Mouse (Mus musculus) frontal cortex, postnatal 10 days (tissue): ENCODE data around the gene Adam12.

Source experiments
- DNase-seq, 2 experiments: peaks; one replicate each; pipeline ENCODE4 v3.0.0; 2022; ENCODE audit warnings: low spot score in 2 of 2, mixed read lengths in 1 of 2

The Adam12 gene

DNA sequence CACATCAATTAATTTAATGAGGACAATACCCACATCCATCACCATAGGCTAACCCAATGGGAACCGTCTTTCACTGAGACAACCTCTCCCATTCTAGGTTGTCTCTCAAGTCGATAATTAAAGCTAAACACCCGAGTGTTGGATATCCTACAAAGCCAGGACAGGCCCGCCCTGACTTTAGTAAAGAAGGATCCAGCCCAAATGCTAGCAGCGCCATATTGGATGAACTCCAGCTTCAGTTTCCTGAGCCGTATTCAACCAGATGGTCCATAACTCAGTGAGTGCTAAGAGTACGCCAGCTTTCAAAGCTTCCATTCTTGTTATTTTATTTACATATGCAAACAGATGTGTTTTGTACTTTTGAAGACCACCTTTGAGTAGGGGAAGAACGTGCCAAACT, 81.6 kb downstream of the Adam12 start:
- DNase-seq: no peak

DNA sequence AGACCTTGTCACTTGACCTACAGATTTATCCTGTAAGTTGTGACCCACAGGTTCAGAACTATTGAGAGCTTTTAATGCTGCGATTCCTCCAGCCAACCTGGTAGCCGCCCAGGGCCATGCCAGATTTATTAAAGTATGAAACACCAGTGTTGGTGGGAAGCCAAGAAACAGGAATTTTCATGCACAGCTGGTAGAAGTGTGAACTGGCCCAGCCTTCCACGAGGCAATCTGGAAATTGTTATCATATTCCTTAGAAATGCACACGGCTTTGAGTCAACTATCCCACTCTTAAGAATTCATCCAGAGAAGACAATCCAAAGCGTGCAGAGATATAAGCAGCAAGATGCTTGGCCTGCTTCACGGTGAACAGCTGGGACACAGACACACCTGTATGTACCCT, 82.6 kb downstream of the Adam12 start:
- no peak for DNase-seq

DNA sequence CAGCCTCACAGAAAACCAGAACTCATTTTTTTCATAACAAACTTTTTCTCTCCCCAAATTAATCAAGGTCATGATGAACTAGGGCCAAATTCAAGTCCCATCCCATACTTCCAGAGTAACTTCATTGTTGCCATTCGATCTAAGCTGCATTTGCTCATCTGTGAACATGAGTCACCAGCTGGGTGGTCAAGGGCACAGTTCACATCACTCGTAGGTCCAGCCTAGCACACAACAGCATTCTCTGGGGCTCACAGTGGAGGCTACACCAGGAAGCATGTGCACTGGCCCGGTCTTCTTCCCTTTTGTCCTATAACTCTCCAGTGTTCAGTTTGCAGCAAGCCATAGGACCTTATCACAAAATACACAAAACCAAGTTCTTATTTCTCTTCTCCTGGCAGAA, 84.4 kb downstream of the Adam12 start:
- no peak for DNase-seq

DNA sequence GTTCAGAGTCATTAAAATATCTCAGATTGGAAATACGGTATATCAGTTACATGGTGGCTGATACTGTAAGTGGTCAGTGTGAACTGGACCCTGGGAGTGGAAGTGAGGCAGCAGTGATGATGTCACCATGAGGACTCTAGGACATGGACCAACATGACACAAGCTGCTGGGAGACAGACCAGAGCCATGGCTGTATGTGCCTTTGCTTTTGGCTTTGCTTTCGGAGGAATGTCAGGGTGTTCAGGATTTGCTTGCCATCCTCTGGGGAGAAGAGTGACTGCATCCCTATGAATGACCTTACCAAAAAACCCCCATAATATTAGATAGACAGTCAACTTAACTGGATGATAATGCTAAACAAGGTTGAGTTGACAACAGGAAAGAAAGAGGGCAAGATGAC, 85.1 kb downstream of the Adam12 start:
- no peak for DNase-seq

DNA sequence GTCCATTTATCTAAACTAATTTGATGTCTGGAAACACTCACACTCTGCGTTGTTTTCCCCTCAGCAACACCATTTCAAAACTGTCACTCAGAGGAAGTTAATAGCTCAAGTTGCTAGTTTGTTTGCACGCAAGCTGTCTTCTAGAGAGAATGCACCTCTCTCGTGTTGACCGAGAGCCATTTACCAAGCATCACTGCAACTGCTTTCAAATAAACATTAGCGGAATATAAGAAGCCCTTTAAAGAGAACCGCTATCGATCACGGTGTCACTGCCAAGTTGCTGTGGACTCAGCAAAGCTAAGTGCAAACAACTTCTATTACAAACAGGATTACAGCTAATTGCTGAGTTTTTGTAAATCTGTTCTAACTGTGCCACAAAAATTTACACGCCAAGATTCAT, 87.8 kb downstream of the Adam12 start:
- DNase-seq: no peak

DNA sequence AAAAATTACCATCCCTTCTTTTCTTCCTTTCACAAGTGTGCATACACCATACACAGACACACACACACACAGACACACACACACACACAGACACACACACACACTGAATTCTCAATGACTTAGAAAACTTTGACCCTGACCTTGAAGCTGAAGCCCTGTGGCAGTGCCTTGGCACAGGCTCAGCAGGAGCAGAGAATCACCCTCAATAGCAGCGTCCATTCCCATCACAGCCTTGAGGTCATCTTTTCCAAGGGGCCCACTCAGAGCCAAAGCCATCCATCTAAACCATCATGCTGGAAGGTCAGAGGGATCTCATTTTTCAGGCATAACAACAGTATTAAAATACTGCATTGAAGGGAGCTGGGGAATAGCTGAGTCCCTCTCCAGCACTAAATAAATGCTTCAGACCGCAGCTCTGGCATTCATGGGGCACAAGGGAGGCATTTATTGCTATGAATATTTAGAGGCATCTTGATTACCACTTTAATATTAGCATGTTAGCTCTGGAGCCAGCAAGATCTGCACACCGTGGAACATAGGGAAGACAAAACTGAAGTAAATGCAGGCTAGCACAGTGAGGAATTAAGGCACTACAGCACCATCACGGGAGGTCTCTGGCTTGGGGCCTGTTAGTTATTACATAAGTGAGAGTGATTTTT, 92.5 kb downstream of the Adam12 start:
- DNase-seq: no peak

DNA sequence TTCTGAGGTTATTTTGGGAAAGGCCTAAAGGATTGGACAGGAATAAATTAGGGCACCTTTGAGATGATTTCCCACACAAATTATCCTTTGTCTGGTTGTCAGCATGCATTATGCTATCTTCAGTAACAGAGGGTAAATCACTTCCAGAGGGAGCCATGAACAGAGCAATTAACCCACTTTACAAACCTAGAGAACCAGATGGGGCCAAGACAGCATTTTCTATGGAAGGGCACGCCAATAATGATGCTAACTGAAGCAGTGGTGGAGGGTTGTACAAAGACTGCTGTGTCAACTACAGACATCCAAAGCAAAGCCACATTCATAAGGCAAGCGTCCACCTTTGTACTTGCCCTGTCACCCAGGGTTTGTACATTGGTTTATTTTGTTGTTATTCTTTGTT, 99.6 kb downstream of the Adam12 start:
- DNase-seq: no peak

DNA sequence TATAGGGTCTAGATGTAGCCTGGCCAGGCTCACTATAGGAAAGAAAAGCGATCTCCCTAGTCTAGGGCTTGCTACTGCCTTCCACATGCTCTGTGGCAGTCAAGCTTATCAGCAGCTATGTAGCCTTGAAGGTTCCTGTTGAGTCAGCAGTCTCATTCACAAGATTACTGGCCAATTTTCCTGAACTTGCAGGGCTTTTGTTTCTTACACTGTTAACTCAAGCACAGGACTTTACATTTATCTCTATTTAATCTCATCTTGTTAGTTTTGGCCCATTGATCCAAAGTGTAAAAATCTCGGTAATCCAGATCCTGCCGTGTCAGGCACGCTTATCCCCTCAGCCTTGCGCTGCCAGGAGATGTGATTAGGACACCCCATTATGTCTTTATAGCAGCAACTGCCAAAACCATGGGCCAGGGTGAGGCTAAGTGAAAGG, 103.8 kb downstream of the Adam12 start:
- DNase-seq: no peak

DNA sequence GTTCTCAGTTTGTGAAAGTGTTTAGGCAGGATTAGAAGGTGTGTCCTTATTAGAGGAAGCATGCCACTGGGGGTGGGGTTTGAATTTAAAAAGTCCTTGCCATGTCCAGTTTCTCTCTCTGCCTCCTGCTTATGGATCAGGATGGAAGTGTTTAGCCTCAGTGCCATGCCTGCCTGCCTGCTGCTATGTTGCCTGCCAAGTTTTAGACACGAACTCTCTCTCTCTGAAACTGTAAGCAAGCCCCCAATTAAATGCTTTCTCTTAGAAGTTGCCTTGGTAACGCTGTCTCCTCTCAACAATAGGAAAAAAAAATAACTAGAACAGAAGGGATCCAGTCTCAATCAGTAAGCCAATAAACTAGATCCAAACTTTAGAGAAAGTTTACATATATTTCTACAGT, 110.5 kb downstream of the Adam12 start:
- no peak for DNase-seq

DNA sequence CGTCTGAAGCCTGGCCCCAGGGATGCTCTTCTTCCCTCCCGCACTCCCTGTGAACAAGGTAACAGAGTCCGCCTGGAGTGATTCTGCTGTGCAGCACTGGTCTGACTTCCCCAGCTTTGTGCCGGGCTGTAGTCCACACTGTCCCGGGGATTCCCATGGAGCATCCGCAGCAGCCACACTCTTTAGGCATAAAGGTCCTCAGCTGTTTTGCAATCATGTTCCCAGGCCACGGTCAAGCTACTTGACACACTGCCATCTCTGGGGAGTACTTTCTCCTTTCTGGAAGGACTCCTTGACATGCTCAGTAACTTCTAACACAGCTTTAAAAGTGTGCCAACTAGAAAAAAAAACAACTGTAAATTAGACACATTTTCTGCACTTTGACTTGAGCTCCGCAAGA, 116.5 kb downstream of the Adam12 start:
- no peak for DNase-seq

DNA sequence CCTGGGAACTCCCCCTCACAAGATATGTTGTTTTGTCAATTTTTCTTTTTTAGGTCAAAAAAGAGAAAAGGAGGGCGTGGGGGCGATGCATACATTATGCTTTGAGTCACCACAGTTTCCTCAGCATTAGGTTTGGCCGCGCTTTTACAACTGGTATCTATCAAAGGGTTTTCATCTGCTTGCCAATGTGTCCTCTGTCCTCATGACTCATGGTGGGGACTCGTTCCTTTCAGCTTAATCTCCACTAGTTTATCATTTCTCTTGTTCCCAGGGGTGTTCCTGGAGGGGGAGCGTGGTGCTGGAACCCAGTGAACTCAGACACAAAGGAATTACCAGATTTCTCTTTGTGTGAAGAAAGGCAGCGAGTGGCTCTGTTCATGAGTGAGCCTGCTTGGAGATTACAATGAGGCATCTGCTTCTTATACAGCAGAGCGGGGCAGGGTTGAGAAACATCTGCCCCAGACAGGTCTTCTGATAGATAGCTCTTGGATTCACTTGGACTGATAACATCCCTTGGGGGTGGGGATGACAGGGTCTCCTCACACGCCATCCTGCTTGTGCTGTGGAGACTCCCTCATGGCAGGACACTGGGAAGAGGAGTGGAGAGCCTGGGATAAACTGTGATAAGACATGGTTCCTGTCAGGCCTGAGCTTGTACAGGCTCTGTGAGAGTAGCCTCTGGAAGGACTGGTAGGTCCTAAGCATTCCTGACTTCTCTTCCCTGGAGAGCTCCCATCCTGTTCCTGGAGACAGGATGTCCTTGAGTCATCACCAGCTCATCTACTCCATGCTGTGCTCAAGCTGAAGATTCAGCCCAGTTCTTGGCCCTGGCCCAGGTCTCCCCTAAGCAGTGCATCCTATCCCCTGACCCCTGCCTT, 117.4 kb downstream of the Adam12 start:
- no peak for DNase-seq

DNA sequence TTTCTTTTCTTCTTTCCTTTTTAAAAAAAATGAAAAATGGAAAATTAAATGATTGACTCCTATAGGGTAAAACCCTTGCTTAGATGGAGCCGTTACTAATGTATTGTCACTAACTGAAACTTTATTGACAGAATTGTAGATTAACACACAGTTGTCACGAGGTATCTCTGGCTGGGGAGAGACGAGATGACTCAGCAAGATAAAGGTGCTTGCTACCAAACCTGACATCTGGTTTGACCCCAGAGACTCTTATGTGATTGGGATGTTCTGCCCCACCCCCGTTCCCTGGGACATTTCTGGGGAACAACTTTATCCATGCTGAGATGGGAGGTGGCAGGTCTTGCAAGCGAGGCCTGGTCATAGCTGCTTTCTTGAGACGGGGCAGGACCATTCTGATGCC, 118.1 kb downstream of the Adam12 start:
- no peak for DNase-seq

DNA sequence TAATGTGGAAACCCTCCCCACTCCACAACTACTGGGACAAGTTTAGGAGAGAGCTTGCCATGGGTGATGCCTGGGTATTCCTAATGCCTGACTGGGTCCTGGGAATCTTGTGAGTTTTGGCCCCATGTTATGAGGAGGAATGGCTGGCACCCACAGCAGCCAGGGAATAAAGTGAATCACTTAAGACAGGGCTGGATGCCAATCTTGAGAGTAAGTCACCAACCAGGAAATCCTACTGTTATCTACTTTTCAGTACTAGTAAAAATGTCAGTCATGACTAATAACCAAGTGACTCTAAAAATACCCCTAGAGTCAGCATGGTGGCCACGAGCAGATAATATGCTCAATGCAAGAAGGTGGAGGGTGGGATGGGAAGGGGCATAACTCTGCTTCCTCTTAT, 121.8 kb downstream of the Adam12 start:
- no peak for DNase-seq

DNA sequence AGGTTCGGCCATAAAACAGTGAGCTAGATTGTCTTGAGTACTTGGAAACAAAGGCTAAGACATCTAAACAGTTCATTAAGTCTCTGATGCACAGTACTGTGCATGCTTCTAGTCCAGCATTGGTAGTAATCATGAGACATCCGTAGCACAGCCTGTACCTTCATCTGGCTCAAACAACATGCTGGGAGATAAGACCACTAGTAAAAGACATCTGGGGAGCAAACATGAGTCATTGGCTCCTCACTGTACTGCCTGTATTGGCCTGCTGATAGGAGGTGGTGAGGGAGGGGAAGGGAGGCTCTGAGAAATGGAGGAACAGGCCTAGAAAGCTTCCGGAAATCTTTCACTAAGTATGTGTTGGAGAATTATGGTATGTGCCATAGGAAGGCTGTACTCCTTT, 124.1 kb downstream of the Adam12 start:
- no peak for DNase-seq

DNA sequence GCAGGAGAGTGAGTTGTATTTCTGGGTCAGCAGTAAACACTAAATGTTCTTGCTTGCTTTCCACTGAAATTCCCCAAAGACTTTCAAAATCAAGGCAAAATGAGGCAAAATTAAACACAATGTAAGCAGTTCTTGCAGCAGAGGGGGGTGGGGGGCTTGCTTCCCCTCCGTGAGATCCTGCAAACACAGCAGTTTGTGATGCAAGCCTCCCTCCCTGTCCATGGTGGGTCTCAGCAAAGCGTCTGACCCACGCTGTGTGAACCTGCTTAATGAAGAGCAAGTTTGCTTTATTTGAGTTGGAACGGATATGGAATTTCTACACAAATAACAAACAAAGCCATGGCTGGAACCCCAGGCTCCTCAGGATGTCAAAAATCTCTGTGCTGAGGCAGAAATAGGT, 132.9 kb downstream of the Adam12 start:
- DNase-seq: no peak

DNA sequence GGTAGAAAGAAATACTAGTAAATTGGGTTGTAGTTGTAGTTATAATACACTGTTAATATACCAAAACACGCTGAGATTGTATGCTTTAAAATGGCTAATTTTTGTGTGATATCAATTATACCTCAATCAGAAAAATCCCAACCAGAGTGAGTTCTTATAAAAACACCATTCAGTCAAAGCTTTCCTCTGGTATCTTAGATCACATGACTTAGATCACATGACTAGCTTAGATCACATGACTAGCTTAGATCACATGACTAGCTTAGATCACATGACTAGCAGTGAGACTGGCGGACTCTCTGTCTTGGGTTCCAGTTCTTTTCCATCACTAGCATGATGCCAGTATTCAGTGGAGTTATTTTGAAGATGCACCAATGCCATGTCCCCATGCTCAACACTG, 134.1 kb downstream of the Adam12 start:
- DNase-seq: no peak

DNA sequence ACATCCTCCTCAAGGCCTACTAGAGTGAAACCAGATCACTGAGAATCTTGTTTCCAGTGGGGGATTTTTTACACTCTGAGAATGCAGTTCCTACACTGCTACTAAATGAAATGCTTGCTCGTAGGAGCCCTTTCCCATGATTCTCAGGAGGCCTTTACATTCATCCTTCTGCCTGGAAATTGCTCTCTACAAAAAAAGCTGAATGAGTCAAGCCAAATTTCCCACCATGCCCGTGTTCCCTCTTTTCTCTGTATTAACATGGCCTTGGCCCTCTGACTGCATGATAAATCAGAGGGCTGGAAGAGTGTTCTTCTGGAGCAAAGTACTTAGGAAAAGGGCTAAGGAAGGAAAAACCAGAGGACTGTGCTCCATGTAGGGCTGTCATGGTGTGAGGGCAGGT, 138.1 kb downstream of the Adam12 start:
- no peak for DNase-seq

DNA sequence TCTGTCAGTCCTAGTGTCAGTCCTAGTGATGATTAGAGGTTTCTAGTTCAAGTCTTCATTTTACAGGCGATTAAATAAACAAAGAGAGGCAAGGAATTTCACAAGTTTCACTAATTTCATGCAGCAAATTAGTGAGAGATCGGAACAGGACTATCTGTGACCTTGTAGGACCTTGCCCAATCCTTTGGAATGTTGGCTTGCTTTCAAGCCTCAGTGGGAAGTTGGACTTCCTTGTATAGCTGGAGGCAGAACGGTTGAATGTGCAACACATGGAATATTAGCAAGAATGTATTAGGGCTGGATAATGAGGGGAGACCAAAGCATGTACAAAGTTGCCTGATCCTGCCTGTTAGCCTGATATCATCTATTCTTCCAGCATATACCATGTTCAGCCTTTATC, 141.2 kb downstream of the Adam12 start:
- no peak for DNase-seq

DNA sequence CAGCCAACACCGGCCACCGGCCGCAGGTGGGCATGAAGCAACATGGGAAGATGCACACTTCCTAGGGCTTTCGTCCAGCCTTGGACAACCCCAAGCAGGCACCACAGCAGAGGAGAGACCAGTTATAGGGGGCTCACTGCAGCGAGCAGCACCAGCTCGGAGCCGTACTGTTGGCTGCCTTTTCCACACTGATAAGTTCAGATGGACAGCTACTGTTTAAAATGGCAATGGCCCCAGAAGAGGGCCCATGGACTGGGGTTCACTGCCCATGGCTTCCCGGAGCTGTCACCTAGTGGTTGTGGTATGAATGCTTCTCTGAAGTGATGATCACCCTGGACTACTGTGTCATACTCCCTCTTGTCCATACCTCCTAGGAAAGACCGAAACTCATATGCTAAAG, 141.7 kb downstream of the Adam12 start:
- no peak for DNase-seq

DNA sequence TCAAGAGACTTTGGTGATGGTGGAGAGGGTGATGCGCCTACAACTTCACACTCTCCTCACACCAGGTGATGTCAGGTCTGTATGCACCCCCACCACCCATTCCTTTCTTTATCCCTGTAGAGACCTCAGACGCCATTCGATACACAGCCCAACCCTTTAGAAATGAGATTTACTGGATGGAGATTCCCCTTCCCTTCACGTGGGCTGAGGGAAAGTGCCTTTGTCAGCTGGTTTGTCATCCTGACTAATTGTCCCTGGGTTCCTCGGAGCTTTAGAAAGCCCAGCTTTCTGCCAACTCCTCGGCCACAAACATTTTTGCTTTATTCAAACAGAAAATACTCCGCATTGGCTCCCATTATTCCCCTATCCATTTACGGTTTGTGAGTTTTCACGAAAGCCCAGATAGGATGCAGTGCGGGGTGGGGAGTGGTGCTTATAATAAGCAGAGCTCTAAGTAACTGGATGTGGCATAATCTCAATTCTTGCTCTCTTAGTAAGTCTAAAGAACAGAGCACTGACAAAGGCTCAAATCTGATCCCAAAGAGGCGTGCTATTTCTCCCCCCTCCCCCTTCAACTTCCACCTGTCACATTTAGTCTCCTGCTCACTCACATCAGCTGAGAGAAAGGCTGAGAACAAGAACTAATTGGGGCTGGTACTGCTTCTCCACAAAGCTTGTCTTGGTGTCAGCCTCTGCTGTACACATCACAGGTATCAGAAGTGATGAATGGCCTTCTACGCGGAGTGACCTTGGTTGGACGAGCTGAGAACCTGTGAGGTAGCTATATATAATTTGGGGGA, 143.2 kb downstream of the Adam12 start:
- no peak for DNase-seq

DNA sequence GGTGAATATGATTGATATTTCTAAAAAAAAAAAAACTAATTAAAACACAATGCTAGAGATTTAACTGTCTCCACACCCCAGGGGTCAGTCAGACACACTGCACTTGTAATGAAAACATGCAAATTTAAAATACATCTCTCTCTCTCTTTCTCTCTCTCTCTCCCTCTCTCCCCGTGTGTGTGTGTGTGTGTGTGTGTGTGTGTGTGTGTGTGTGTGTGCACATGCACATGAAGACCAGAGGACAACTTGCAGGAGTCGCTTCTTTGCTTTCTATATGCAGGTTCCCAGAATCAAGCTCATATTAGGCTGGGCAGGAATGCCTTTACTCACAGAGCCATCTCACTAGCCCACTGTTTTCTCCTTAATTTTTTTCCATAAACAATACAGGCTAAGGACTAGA, 146.6 kb downstream of the Adam12 start:
- no peak for DNase-seq

DNA sequence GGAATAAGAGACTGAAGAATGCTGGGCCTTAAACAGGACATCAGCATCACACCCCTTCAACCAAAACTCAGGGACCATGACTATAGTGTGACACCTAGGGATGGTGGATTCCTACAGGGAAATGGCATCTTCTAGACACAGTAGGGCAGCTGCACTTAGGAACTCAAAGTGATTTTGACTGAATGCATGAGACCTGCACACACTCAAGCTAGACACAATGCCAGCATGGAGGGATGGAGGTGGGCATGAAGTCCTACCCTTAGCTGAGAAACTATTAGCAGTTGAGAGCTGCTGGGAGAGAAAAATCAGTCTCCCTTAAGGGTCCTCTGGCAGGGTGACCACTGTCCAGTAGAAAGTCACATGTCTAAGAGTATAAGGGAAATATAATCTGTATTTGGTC, 147.0 kb downstream of the Adam12 start:
- no peak for DNase-seq
